Mouse (Mus musculus) layer of hippocampus, adult 9-10 months (tissue): Measurements from ENCODE around the gene Rtn4rl2.

Experiments used
- DNase-seq: peaks from one replicate; pipeline ENCODE4 v3.0.0; 2022; ENCODE audit warnings: low spot score

The Rtn4rl2 gene

DNA sequence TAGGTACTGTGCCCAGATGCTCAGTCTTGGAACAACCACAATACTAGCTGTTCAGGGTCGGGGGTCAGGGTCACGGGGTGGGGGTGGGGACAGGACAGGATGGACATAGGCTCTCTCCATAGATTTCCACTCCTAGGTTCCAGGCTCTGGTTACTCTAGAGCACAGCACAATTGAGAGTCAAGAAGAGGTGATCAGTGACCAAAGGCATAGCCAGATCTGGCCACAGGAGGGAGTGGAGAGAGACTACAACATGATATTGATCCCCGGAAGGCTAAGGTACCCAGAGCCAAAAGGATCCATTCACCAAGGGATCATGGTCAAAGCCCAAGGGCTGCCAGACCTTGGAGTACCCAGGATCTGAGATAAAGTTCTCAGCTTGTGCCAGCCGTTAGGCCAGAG lies 1.9 kb downstream of the Rtn4rl2 start:
- DNase-seq: no peak

DNA sequence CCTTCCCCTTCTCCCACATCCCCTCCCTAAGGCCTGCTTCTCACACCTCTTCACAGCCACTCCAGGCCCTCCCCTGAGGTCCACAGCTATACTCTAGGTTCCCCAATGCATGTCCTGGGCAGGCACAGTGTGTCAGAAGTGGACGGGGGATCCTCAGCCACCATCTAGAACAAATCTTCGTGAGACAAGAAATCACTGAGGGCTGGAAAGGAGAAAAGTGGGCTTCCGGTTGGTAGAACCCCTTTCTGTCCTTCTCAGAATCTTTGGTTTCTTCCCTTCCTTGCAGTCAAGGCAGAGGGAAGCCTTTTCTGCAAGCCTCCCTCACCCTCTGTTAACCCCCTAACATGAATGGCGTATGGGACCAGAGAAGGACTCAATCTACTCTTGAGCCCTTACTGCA lies 2.6 kb downstream of the Rtn4rl2 start:
- DNase-seq: no peak

DNA sequence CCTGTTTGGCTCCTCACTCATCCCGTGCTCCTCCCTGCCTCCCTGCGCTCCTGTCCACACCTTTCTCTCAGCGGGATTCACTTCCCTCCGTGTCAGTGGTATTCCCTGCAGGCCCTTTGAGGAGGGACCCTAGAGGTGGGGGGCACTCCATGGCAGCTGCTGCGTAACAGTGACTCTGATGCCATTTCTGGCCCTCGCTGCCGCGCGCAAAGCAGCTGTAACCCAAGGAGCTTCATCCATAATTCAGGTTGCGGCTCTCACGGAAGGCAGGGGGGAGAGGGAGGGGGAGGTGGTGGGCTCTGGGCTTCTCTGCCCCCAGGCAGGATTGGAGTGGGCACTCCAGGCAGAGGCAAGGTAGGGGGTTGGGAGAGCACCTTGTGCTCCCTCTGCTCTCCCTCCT lies 3.0 kb downstream of the Rtn4rl2 start:
- no peak for DNase-seq

DNA sequence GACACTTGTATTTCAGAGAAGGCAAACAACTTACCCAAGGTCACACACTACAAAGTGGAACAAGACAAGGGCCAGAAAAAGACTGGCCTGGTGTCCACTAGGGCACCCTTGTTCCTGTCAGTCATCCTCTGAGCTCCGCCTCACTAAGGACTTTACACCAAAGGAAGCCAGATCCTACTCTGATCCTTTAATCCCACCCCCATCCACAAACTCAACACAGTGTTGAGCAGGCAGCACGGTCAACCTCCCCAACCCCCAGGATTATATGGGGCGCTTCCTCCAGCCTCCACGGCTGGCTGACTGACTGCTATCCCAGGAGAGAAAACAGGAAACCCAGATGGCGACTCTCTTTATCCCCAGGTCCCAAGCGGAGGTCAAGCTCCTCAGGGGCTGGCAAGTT lies 3.4 kb downstream of the Rtn4rl2 start:
- DNase-seq: no peak

DNA sequence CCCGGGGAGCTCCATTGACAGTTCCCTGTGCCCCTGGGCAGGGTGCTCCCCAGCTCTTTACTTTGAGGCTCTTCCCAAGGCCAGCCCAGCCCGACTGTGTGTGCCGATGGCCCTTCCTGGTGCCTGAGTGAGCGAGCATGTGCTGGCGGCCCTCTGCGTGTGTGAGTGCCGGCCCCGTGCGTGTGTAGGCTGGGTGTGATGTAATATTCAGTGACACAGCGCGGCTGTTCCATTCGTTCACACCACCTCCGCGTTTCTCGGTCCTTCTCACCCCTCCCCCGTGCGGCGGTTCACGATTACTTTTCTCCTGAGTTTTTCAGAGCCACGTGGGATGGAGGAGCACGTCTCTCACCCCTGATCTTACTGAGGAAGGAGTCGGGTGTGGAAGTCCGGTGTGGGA lies 3.9 kb downstream of the Rtn4rl2 start:
- no peak for DNase-seq

DNA sequence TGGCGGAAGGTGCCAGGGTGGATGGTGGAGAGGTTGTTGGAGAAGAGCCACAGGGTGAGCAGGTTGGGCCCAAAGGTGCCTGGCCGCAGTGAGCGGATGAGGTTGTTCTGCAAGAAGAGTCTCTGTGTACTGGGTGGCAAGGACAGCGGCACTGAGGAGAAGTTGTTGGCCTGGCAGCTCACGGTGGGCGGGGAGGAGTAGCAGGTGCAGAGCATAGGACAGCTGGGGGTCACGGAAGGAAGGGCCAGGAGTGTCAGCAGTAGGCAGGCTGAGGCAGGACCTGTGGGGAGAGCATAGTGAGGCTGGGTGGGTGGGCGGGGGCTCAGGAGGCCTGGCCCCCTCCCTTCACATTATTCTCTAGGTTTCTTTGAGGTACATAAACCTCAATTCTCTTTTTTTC lies 5.9 kb downstream of the Rtn4rl2 start:
- no peak for DNase-seq

DNA sequence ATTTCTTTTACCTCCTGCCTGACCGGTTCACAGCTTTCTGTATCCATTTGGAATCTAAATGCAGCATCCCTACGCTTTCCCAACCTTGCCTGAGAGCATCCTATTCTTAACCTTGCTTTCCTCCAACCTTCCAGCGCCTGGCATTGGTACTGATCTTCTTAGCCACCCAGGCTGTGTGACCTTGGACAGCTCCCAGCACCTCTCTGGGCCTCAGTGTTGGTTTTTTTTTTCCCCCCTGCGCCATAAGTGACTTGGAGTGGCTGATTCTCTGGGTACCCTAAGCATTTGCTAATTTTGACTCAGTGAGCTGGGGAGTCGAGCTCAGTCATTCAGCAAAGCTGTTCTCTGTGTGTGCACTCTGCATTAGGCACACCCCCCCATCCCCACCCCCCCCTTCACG lies 10.7 kb downstream of the Rtn4rl2 start:
- no peak for DNase-seq

DNA sequence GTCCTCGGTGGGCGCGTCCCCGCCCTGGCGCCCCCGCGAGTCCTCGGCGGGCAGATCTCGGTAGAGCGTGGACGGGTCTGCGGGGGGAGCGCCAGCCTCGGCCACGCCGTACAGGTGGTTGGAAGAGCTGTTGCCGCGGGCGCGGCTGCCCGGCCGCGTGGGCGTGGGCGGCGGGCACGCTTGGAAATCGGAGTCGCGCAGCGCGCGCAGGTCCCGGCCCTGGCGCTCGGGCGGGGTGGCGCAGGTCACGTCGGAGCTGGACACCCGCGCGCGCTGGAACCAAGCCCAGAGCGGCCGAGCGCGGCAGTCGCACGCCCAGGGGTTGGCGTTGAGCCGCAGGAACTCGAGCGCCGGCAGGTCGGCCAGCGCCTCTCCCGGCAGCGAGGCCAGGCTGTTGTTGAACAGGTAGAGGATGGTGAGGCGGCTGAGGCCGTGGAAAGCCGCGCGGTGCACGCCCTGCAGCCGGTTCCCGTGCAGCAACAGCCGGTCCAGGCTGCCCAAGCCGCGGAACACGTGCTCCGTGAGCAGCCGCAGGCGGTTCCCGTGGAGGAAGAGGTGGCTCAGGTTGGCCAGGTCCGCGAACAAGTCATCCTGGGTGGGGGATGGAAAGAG lies 14.3 kb downstream of the Rtn4rl2 start:
- DNase-seq: no peak

DNA sequence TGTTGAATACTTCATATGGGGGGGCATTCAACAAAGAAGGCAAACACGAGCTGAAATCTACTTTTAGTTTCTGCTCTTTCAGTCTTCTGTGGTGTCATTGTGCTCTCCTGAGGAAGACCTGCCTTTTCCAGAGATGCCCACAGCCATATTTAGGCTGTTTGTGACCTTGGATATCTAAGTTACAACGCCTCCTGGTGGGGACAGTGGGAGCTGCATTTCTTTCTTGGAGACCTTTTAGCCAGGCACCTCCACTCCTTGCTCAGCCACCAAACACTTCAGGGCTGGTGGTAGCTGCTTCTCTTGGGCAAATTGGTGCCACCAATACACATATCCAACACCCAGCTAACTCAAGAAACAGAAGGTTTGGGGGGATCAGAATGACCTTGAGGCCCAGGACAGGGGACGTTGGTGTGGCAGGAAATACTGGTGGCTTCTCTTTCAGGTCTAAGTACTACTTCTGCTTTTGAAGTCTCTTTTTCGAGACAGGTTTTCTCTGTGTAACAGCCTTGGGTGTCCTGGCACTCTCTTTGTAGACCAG lies 15.8 kb downstream of the Rtn4rl2 start:
- DNase-seq: no peak

DNA sequence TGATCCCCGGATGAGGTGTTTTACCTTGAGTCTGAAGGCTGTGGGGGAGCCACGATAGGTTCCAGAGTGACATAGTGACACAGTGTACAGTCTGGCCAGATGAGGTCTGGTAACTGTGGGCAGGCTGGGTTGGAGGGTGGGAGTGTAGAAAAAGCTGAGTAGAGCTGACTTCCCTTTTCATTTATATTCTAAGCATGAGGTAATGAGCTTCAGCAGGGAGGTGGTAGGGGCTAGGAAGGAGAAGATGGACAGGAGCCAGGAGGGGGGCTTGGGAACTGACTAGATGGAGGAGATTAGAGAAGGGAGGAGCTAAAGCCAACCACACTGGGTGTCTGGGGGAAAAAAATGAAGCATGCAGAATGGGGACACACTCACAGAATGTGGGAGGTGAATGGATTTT lies 17.5 kb downstream of the Rtn4rl2 start:
- no peak for DNase-seq

DNA sequence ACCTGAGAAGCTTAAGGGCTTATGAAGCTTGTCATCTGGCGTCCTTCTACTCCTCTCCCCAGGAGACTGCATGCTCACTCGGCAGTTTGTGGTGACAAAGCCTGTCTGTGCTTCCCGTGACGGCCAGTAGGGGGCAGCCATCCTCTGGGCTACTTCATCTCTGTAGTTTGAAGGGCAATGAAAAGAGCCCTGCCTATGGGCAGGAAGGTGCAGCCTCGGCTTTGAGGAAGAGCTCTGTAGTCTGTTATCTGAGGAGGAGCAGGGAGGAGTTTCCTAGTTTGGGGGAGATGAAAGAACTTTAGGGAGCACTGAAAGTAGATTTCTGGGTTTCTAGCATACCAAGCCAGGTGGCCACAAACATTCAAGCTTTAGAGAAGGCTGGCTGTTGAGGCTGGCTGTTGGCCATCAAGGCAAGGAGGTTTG lies 18.0 kb downstream of the Rtn4rl2 start:
- DNase-seq: peak; percentile 82

DNA sequence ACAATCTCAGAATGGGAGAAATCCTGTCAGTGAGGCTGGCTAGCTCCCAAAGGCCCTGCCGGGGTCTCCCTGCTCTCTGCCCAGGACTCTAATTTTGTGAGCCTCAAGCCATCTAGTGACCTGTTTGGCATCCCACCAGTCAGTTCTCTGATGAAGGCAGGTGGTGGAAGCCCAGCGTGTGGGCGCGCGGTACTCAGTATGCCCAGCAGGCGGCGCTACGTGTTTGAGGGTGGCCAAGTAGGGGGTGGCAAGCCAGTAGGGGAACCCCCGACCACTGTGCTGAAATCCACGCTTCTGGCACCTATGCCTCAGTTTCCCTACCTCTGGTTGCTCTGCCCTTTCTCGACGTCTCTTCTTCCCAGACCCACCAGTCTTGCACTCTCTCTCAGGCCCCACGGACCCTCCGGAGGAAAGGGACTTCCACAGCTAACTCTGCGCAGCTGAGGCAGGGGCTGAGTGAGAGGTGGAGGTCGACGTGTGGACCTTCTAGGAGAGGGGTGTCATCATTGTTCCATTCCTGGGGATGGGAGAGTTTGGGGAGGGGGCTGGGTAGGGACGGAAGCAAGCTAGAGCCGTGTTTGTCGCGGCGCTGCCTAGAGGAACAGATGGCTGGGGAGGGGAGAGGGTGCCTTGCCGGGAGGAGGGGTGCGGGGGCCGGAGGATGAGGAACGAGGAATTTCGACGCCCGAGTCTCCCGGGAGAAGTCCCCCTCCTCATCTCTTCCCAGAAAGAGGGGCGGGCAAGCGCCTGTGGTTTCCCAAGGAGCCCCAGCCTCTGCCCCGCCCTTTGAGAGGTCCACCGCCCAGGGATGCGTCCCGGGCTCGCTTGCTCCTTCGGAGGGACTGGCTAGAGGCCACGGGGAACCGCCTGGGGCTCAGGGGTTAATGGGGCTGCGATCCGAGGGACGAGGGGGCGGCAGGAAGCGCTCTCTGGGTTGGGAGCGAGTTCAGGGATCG lies 20.6 kb downstream of the Rtn4rl2 start:
- DNase-seq: no peak

DNA sequence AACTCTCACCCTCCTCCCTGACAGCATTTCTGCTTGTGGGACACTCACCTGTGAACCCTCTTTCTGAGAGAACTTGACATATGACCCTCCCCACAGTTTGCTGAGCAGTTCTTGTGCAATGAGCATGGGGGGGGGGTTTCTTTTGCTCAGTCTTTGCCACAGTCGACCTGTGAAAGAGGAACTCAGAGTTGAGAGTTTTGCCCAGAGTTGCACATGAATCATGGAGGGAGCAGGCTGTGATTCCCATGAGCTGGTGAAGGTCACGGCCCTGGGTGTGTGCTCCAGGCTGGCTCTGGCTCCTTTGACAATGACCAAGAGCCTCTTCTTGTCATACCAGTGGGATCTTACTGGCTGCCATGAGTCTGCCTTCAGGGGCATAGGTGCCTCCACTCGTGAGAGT lies 24.3 kb downstream of the Rtn4rl2 start:
- DNase-seq: no peak

DNA sequence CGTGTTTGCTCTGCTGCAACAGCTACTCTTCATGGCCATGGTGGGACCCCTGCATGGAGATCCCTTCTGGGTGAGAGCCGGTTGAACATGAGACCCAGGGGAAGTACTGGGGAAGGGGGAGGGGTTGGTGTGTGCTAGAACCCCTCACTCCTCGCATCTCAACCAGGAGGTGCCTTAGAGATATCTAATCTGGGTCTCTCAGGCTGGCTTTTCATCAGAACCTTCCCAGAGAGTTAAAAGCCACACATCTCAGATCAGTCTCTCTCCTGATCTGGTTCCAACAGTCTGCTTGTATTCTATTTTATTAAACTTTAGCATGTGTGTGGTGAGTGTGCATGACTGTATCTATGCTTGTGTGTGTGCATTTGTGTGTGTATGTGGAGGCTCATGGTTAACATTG lies 25.1 kb downstream of the Rtn4rl2 start:
- no peak for DNase-seq

DNA sequence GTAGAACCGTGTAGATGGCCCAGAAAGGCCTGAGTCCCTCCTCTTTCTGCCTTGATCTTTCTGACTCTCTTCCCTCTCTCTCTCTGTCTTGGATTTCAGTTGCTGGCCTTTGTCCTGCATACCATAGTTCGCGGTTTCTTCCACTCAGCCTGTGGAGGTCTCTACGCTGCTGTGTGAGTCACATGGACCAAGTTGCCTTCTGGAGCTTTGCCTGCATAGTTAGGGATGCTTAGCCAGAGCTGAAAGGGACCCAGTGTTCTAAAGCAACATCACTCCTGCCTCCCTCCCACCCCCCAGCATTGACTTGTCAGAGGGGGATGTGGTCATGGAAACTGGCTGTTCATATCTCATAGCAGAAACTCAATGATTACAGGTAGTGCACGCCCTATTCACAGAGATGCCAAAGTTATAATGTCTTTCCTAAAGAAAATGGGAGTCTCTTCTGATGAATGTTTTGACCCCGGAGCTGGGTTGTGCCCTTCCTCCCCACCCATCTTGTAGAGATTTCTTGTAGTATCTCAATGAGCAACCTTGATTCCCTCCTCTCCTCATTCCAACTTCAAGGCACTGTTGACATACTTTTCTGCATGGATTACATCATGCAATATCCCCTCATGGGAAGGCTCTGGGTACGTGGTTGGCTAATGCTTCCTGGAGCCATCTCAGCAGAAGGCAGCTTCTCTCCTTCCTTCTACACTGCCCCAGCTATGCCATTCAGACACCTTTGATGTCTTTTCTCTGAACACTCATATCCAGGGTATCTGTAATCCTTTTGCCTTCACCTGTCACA lies 26.3 kb downstream of the Rtn4rl2 start:
- no peak for DNase-seq

DNA sequence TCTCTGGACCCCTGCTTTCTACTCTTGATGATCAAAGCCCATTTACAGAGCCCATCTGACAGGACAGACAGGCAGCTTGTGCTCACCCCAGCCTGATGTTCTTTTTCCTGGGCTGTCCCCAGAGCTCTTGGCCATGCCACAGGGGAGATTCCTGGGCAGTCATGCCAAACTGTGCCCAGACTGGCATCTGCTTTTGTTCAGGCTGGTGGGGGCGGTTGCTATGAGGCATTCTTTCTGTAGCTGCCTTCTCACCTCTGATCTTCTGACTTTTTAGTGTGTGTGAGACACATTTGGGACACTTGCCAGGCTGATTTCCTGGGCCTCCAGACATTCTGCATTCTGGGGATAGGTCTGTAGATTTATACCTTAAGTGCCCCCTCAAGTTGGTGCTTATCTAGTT lies 28.0 kb downstream of the Rtn4rl2 start:
- DNase-seq: no peak

DNA sequence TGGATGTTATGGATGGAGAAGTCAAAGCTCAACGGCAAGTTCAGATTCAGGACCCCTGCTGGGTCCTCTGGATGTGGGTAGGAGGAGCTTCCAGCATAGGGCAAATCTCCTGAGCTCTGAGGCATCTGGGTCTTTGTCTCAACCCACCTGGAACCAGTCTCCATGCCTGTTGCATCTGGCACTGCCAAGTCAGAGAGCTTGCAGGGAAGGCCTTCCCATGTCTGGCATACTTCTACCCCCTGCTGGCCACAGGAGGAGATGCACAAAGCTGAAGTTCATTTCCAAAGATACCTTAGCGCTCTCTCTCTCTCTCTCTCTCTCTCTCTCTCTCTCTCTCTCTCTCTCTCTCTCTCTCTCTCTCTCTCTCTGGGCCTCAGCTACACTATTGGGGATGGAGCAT lies 30.8 kb downstream of the Rtn4rl2 start:
- DNase-seq: no peak

DNA sequence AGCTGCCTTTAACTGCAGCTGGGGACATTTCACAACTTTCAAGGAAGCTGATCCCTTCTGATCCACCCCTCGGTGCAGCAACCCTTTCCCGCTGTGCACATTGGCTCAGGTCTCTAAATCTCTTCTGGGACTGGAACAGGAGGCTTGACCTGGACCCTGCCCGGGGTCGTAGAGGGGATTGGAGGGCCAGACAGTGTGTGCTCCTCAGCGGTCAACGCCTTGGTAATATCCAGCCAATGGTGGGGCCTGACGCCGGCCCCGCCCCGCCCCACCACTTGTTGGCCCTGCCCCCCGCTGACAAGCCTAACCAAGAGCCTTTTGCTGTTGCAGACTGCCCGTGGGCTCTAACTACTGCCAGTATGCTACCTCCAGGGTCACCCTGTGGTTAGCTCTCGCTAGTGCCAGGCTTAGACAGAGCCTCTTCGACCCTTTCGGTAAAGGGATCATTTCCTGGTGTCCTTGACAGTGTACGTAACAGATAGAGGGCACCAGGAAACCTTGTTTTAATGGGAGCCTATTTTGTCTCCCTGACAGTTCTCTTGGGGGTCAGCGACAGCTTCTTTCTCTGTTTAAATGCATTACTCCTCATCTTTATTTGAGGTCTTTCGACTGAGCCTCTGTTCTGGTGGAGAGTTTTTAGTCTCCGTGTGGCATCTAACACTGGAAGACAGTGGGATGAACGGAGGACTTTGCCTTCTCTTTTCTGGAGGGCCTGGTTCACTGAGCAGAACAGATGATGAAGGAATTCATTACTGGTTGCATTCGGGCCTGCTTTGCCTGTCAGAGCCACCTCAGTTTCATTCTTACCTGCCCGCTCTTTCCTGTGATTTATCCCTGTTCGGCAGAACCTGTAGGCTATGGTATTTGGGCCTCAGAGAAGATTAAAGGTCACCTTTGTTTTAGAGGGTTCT lies 35.1 kb downstream of the Rtn4rl2 start:
- DNase-seq: no peak

DNA sequence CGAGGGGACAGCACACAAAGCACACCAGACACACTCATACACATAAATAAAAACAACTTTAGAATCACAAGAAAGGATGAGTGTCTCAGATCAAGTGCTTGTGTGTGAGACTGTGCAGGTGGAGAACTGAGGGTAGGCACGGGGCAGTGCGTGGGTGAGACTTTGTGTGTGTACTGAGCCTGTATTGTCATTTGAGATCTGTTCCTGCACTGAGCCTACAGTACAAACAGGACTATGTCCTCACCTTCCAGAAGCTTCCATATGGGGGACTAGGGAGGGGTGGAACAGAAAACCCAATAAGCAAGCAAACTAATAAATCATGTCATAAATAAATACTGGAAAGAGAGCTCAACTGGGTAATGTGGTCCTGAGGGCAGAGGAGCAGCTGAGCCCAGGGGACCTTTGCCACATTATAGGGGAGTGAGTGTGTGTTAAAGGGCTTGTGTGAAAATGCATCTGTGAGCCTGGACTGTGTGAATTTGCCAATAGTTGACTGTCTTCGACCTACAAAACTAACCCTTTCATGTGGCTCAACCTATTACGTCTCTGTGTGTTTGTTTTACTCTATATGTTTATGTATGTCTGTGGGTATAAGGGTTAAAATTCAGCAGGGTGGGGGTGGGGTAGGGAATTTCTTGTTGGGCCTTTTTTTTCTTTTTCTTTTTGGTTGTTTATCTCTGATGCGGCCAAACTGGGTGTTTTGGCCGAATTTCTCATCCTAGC lies 35.9 kb downstream of the Rtn4rl2 start:
- DNase-seq: no peak

DNA sequence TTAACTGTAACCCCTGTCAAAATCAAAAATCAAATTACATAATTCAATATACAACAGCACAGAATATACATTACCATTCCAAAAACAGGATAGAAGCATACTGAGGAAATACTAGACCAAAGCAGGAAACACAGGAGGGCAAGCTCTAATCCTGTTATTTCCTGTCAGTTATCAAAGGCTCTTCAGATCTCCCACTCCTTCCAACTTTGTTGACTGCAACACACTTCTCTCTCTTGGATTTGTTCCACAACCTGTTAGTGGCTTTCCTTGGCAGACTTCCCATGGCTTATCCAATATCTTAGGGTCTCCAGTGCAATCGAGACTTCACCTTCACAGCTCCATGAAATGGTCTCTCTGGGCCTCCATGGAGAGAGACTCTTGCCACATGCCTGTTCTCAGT lies 41.3 kb downstream of the Rtn4rl2 start:
- no peak for DNase-seq

DNA sequence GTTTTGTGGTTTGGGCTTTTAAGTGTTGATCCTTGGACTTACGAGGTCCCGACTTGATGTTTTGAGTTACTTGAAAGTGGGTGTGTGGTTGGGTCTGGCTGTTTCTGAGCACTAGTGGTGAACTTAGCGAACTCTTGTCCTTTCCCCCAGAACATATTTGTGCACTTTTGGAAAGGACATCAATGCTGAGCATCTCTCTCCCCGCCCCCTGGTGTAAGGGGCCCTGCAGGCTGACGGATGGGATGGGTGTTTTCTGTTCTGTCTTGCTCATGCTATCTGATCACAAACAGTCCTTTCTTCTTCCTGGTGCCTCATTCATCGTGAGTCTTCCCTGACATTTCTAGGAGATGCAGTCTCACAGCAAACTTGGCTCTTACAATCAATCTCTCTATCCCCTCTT lies 42.9 kb downstream of the Rtn4rl2 start:
- no peak for DNase-seq
